Mouse (Mus musculus): ENCODE data around the gene Flt1. TPM values are rescaled to one million over a fixed set of nuclear protein-coding genes. Genes with fewer than 3 reads are reported as not detected.

Flt1 gene
- polyA plus RNA-seq, 1 experiment from 2014 or later: 14.8 TPM

DNA sequence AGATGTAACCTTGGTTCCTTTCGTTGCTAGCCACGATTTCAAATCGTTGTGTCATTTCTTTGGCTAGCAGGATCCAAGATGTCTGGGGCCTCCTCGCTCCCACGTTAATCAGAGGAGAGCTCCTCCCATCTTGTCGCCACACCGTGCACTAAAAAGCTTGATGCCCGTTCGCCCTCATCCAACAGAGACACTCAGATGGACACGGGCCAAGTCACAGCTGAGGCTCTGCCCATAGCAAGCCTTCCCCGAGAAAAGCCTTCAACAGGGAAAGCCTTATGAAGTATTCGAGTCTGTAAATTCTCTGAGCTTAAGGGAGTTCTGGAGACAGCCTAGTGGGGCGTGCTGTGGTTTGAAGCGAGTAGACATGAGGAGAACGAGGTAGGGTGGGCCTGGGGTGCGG lies 128.0 kb downstream of the Flt1 start:
- no peaks in the 10 kb centered on the region for H3K27me3 ChIP-seq (replicated peaks)
- 0 out of 2 replicates have a peak, but pooled peaks cover 5% of the 10 kb centered on the region for H3K4me1 ChIP-seq
- no peak overlapping the region for H3K4me2 ChIP-seq
- no peak overlapping the region for H3K9ac ChIP-seq (replicated peaks)
- ATAC-seq (ENCODE audit: low FRiP score): no peak
- WGBS: 73% methylated on average over 16 of the region's 16 CpGs
- no peaks in the 10 kb centered on the region for H3K36me3 ChIP-seq
- H3K4me3 ChIP-seq (replicated peaks): no peak overlapping the region
- no peak overlapping the region for H3K27ac ChIP-seq (replicated peaks)
- no peaks in the 10 kb centered on the region for H3K9me3 ChIP-seq (replicated peaks)

DNA sequence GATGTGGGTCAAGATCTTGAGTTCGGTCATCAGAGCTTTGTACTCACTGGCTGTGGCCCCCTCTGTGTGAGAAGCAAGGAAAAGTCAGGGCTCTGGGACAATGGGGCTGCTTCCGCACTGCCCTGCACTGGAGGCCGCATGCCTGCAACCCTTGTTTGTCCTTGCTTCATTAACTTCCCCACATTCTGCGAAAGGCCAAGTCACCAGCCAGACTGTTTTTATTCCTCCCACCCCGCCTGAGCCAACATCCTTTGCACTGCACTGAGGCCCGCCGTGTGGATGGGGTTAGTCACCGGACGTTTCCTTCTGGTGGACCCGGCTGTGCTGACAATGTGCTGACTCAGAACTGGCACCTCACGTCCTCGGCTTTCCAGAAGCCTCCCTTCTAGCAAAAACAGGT lies 136.0 kb downstream of the Flt1 start:
- Histone ChIP-seq H3K4me2 (no peak overlapping the region), H3K9me3 (replicated peaks) (no peaks in the 10 kb centered on the region), H3K27me3 (replicated peaks) (no peaks in the 10 kb centered on the region), H3K4me1 (no peaks in the 10 kb centered on the region), H3K9ac (replicated peaks) (no peak overlapping the region), H3K27ac (replicated peaks) (no peak overlapping the region), H3K4me3 (replicated peaks) (no peak overlapping the region), H3K36me3 (no peaks in the 10 kb centered on the region)
- ATAC-seq (ENCODE audit: low FRiP score): no peak
- WGBS: 52% methylated on average over 12 of the region's 12 CpGs

DNA sequence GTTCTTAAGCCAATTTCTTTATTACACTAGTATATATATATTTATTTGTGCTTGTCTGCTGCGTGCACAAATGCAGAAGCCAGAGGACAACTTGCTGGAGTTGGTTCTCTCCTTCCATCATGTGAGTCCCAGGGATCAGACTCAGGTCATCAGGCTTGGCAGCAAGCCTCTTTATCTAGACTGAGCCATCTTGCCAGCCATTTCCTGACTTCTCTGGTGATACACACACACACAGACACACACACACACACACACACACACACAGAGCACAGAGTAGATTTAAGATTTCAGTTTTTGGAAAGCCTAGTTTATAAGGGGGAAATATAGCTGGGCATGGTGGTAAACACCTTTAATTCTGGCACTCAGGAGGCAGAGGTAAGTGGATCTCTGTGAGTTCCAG lies 140.7 kb downstream of the Flt1 start:
- no peak for ATAC-seq (ENCODE audit: low FRiP score)
- Histone ChIP-seq H3K9ac (replicated peaks) (no peak overlapping the region), H3K27ac (replicated peaks) (no peak overlapping the region), H3K4me1 (no peaks in the 10 kb centered on the region), H3K4me3 (replicated peaks) (no peak overlapping the region), H3K36me3 (no peaks in the 10 kb centered on the region), H3K9me3 (replicated peaks) (no peaks in the 10 kb centered on the region), H3K4me2 (no peak overlapping the region), H3K27me3 (replicated peaks) (0 out of 2 replicates have a peak, but pooled peaks cover 2% of the 10 kb centered on the region)
- 95% methylated on average over 1 of the region's 1 CpGs for WGBS

DNA sequence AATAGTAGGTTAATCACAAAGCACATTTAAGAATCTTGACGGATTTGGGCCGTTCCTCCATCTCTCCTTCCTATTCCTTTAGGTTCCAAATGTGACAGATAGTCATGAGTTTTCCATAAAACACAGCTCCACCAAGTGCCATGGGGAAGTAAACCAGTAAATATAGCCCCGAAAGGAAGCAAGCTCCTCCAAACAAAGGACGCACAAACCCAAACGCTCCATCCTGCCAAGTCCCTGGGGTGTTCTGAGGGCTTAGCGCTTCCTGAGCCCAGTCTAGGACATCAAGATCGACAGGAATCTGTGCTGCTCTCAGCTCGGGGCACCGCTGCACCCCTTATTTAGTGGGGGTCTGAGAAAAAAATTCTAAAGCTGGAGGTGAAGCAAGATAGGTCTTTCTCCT lies 141.2 kb downstream of the Flt1 start:
- 78% methylated on average over 9 of the region's 9 CpGs for WGBS
- no peak for ATAC-seq (ENCODE audit: low FRiP score)
- Histone ChIP-seq H3K27me3 (replicated peaks) (0 out of 2 replicates have a peak, but pooled peaks cover 2% of the 10 kb centered on the region), H3K4me2 (no peak overlapping the region), H3K9ac (replicated peaks) (no peak overlapping the region), H3K4me1 (no peaks in the 10 kb centered on the region), H3K36me3 (no peaks in the 10 kb centered on the region), H3K27ac (replicated peaks) (no peak overlapping the region), H3K4me3 (replicated peaks) (no peak overlapping the region), H3K9me3 (replicated peaks) (no peaks in the 10 kb centered on the region)

DNA sequence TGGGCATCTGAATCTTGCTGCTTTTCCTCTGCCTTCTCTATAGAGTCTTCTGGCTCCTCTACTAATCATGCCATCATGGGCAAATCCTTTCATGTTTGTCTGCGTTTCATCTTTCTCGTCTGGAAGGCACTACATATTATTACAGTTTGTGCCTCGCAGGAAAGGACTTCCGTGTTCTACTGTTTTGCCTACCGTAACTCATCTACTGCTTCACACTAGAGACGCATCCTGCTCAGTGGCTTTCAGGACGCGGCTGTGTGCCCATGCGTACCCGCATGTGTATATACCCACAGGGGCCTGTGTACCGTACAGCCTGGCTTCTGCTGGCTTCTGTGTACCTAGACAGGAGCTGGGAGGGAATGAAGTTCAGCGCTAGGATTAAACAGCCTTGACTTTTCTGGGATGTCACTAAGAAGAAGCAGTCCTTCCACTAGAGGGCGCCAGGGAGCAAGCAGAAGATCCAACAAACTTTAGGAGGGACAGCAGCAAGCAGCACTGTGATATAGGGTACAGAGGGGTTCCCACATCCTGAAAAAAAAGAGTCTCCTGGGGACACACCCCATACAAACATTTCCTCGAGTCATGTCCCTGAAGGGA lies 142.0 kb downstream of the Flt1 start:
- ATAC-seq (ENCODE audit: low FRiP score): no peak
- no peaks in the 10 kb centered on the region for H3K9me3 ChIP-seq (replicated peaks)
- no peak overlapping the region for H3K4me3 ChIP-seq (replicated peaks)
- no peaks in the 10 kb centered on the region for H3K4me1 ChIP-seq
- no peaks in the 10 kb centered on the region for H3K36me3 ChIP-seq
- 46% methylated on average over 14 of the region's 14 CpGs for WGBS
- H3K27me3 ChIP-seq (replicated peaks): 0 out of 2 replicates have a peak, but pooled peaks cover 2% of the 10 kb centered on the region
- no peak overlapping the region for H3K27ac ChIP-seq (replicated peaks)
- no peak overlapping the region for H3K9ac ChIP-seq (replicated peaks)
- no peak overlapping the region for H3K4me2 ChIP-seq

DNA sequence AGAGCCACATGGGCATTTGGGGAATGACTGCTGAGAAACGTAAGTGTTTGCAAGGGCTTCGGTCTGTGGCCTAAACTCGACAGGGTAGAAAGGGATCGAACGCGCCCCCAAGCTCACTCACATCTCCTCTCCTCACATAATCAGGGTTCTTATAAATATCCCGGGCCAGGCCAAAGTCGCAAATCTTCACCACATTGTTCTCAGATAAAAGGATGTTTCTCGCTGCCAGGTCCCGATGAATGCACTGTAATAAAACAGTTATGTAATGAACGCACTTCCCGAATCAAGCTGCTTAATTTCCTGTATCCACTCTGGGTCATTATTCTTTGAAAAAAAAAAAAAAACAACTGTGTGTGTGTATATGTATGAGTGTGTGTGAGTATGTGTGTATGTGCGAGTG lies 145.6 kb downstream of the Flt1 start:
- 58% methylated on average over 13 of the region's 13 CpGs for WGBS

DNA sequence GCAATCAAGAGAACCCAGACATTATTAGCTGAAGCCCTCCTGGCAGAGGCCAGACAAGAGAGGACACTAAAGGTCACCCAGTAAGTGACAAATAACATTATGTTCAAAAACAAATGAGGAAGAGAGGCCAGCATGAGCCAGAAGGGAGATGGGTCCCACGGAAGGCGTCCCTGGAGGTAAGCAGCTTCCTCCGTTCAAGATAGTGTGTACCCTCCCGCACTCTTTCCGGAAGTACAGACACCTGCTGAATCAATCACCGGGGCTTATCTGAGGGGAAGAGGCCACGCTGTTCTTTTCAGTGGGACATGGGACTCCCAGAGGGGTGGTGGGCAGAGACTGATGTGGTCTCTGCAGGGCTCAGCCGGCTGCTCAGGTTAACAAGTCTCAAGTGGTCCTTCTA lies 146.1 kb downstream of the Flt1 start:
- WGBS: 87% methylated on average over 8 of the region's 8 CpGs
- Histone ChIP-seq H3K27me3 (replicated peaks) (0 out of 2 replicates have a peak, but pooled peaks cover 2% of the 10 kb centered on the region), H3K9ac (replicated peaks) (no peak overlapping the region), H3K27ac (replicated peaks) (no peak overlapping the region), H3K4me1 (no peaks in the 10 kb centered on the region), H3K9me3 (replicated peaks) (no peaks in the 10 kb centered on the region), H3K36me3 (no peaks in the 10 kb centered on the region), H3K4me2 (no peak overlapping the region), H3K4me3 (replicated peaks) (no peak overlapping the region)
- ATAC-seq (ENCODE audit: low FRiP score): no peak

More for the DNA sequence above, 145.6 kb downstream of the Flt1 start:
- Histone ChIP-seq H3K9me3 (replicated peaks) (no peaks in the 10 kb centered on the region), H3K27me3 (replicated peaks) (0 out of 2 replicates have a peak, but pooled peaks cover 2% of the 10 kb centered on the region), H3K27ac (replicated peaks) (no peak overlapping the region), H3K4me2 (no peak overlapping the region), H3K4me1 (no peaks in the 10 kb centered on the region), H3K9ac (replicated peaks) (no peak overlapping the region), H3K36me3 (no peaks in the 10 kb centered on the region), H3K4me3 (replicated peaks) (no peak overlapping the region)
- ATAC-seq (ENCODE audit: low FRiP score): no peak

DNA sequence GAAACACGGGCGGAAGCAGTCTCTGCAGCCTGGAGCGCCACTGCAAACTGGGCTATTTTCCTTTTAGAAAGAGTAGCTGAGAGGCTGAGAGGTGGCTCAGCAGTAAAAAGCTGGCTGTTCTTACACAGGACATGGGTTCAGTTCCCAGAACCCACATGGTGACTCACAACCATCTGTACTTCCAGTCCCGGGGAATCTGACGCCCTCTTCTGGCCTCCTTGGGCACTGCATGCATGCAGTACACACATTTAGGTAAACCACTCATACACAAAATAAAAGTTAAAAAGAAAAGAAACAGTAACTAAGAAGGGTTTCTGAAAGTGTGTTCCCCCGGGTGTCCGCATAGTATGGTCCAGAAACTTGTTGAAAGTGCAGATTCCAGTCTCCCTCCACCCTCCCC lies 146.7 kb downstream of the Flt1 start:
- H3K4me3 ChIP-seq (replicated peaks): no peak overlapping the region
- H3K27me3 ChIP-seq (replicated peaks): no peaks in the 10 kb centered on the region
- ATAC-seq (ENCODE audit: low FRiP score): no peak
- H3K36me3 ChIP-seq: no peaks in the 10 kb centered on the region
- no peak overlapping the region for H3K9ac ChIP-seq (replicated peaks)
- H3K4me1 ChIP-seq: no peaks in the 10 kb centered on the region
- WGBS: 94% methylated on average over 7 of the region's 7 CpGs
- H3K4me2 ChIP-seq: no peak overlapping the region
- H3K9me3 ChIP-seq (replicated peaks): no peaks in the 10 kb centered on the region
- no peak overlapping the region for H3K27ac ChIP-seq (replicated peaks)

DNA sequence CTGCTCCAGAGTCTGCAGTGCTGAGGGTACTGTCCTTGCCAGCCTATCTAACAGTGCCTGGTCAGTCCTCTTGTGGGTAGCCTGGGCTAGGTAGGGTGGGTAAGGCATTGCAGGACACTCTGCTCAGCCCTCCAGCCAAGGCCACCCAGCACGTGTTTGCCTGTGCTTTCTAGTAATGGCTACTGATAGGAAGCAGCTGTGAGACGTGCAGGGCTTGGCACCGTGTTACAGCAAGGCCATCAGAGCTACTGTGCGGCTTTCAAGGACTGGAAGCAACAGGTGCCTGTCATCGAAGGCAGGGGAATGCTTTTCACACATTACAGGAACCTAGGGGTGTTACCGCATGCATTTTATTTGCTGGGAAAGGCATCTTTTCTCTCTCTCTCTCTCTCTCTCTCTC lies 148.8 kb downstream of the Flt1 start:
- no peaks in the 10 kb centered on the region for H3K27me3 ChIP-seq (replicated peaks)
- no peak overlapping the region for H3K4me3 ChIP-seq (replicated peaks)
- H3K4me1 ChIP-seq: no peaks in the 10 kb centered on the region
- H3K9ac ChIP-seq (replicated peaks): no peak overlapping the region
- H3K4me2 ChIP-seq: no peak overlapping the region
- ATAC-seq (ENCODE audit: low FRiP score): no peak
- WGBS: 80% methylated on average over 6 of the region's 6 CpGs
- no peaks in the 10 kb centered on the region for H3K9me3 ChIP-seq (replicated peaks)
- H3K36me3 ChIP-seq: no peaks in the 10 kb centered on the region
- H3K27ac ChIP-seq (replicated peaks): no peak overlapping the region

DNA sequence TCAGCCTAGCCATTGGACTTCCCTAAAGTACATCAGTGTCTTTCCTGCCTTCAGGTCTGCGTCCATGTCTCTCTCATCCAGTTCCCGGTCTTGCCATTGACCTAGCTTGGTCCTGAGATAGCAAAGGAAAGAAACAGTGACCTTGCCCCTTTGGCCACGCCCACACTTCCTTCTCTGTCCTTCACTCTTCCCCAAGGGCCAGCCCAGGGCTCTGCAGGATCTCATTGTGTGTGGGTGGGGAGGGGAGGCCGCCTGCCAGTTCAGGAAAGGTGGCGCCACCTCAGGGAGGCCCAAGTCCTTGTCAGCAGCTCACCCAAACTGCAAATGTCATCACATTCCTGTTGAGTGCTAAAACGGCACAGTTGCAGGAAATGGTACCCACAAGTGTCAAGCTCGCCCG lies 151.3 kb downstream of the Flt1 start:
- WGBS: 79% methylated on average over 8 of the region's 8 CpGs
- no peaks in the 10 kb centered on the region for H3K27me3 ChIP-seq (replicated peaks)

DNA sequence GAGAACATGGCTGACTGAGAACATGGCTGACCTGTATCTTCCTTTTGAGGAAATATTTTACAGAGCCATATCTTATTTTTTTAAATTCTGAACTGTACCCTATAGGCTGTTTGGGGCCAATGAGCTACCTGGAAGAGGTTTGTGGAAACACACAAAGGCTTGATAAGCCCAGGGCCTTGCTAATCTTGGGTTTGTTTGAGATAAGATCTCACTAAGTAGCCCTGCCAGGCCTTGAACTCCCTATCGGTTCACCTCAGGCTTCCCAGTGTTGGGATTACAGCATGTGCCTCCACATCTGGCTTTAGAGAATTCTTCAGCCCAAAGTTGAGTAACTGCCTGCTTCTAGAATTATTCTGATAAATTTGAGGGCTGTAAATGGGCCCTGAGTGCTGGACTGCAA lies 152.3 kb downstream of the Flt1 start:
- 94% methylated on average over 1 of the region's 1 CpGs for WGBS
- Histone ChIP-seq H3K27me3 (replicated peaks) (no peaks in the 10 kb centered on the region), H3K4me2 (no peak overlapping the region), H3K9ac (replicated peaks) (no peak overlapping the region), H3K4me1 (no peaks in the 10 kb centered on the region), H3K9me3 (replicated peaks) (no peaks in the 10 kb centered on the region), H3K27ac (replicated peaks) (no peak overlapping the region), H3K36me3 (no peaks in the 10 kb centered on the region), H3K4me3 (replicated peaks) (no peak overlapping the region)
- ATAC-seq (ENCODE audit: low FRiP score): no peak

More for the DNA sequence above, 151.3 kb downstream of the Flt1 start:
- ATAC-seq (ENCODE audit: low FRiP score): no peak
- no peaks in the 10 kb centered on the region for H3K4me1 ChIP-seq
- no peak overlapping the region for H3K4me2 ChIP-seq
- no peak overlapping the region for H3K9ac ChIP-seq (replicated peaks)
- H3K36me3 ChIP-seq: no peaks in the 10 kb centered on the region
- H3K27ac ChIP-seq (replicated peaks): no peak overlapping the region
- H3K4me3 ChIP-seq (replicated peaks): no peak overlapping the region
- H3K9me3 ChIP-seq (replicated peaks): no peaks in the 10 kb centered on the region

DNA sequence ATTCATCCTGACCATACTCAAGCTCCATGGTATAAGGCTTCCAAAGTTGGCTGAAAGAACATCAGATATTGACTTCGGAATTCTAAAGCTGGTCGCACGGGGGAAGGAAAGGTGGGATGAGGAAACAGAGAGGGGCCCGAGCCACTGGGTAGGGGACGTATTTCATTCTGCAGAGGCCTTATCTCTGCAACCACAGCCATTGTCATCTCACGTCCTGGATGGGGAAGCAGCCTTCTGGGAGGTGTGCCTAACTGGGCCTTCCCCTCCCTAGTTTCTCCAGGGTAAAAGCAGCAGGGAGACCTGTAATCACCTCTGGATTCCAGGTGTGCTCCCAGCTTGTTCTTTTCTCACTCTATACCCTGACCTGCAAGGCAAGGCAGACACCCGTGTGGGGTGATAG lies 153.1 kb downstream of the Flt1 start:
- H3K4me1 ChIP-seq: no peaks in the 10 kb centered on the region
- no peak overlapping the region for H3K9ac ChIP-seq (replicated peaks)
- H3K27ac ChIP-seq (replicated peaks): no peak overlapping the region
- H3K36me3 ChIP-seq: no peaks in the 10 kb centered on the region
- H3K27me3 ChIP-seq (replicated peaks): no peaks in the 10 kb centered on the region
- WGBS: 88% methylated on average over 7 of the region's 7 CpGs
- no peaks in the 10 kb centered on the region for H3K9me3 ChIP-seq (replicated peaks)
- H3K4me2 ChIP-seq: no peak overlapping the region
- ATAC-seq (ENCODE audit: low FRiP score): no peak
- no peak overlapping the region for H3K4me3 ChIP-seq (replicated peaks)

All from neural tube, embryonic 15.5 days (tissue).